Mouse (Mus musculus) embryonic fibroblast, embryonic 13.5 days (primary cell): ENCODE data around the gene Becn1.

Experiments
- CTCF ChIP-seq: IDR thresholded peaks from 2 replicates; pipeline ENCODE4 v1.5.1; 2011; ENCODE audit warnings: mild to moderate bottlenecking, control low read depth, low read length, moderate library complexity, borderline replicate concordance; ENCODE audit not compliant: insufficient read depth
- POLR2A ChIP-seq: IDR thresholded peaks from 2 replicates; pipeline ENCODE4 v1.6.1; 2011; ENCODE audit warnings: low read depth, mild to moderate bottlenecking, control low read depth, low read length, moderate library complexity

GRCm38 (mm10) chr11:101255826-101256775 is 46.0 kb downstream of the Becn1 start:
- no peak for TF ChIP-seq CTCF
- TF ChIP-seq POLR2A, result no peak
